Mouse (Mus musculus) embryo, embryonic 10.5 days (tissue): ENCODE measurements around the gene Adam1b.

Experiments used
- DNase-seq: peaks from one replicate; pipeline ENCODE4 v3.0.0-alpha.2; 2015; ENCODE audit warnings: low spot score

Gene Adam1b

DNA sequence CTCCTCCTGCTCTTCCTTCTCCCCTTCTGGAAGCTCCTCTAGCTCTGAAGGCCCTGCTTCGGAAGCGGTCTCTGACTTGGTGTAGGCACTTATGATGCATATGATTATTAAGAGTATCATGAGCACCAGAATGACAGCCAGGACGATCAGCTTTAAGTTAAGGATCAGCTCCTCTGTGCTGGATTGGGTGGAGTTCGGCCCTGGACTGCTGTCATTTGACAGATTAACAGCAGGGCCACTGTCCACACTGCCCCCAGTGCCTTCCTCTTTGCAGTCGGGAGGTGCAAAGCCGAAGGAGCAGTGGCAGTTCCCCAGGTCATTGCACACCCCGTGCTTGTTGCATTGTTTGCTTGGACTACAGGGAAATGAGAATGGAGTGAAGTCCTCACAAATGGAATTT, 2.5 kb downstream of the Adam1b start:
- no peak for DNase-seq

DNA sequence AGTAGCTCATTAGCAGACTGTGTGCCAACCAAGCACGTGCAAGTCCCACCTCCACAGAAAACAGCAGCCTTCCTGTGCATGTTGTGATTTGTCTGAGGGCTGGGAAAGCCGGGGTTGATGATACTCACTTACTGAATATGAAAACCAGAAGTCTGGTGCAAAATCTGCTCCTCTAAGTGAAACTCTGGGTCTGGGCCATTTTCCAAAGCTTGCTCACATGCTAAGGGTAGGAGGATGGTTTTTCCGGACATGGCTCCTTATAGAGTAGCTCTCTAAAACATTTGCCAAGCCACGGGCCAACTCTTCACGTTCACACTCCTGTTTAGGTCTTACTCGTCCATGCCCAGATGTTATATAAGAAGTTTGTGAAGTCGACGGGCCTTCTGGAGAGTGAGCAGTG, 9.9 kb downstream of the Adam1b start:
- no peak for DNase-seq

DNA sequence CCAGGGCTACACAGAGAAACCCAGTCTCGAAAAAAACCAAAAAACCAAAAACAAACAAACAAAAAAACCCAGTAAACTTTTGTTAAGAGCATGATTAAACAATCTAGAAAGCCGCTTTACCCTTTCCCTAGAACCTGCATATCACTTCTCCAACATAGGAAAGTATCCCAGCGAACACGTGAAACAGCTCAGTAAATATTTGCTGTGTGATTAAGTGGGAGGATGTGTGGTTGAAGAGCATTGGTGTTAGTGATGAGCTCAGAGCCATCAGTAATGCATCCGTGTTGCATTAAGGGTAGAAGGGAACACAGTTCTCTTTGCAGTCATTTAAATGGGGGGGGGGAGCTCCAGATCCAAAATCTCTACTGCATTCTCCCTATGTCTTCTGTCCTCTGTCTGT, 18.4 kb downstream of the Adam1b start:
- DNase-seq: no peak

DNA sequence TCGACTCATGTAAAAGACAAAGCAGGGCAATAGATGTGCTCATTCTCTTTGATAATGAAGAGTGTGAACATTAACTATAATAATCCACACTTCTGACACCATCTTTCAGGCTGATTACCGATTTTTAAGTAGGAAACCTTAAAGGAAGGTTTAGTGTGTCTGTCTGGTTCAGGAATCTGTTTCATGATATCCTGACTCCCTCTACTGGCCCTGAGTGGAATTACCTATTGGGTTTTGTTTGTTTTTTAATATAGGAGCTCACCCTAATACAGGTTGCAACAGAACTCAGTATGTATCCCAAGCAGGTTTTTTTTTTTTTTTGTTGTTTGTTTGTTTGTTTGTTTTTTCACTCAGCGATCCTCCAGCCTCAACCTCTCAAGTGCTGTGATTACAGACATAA, 25.6 kb downstream of the Adam1b start:
- peak; percentile 89 for DNase-seq

DNA sequence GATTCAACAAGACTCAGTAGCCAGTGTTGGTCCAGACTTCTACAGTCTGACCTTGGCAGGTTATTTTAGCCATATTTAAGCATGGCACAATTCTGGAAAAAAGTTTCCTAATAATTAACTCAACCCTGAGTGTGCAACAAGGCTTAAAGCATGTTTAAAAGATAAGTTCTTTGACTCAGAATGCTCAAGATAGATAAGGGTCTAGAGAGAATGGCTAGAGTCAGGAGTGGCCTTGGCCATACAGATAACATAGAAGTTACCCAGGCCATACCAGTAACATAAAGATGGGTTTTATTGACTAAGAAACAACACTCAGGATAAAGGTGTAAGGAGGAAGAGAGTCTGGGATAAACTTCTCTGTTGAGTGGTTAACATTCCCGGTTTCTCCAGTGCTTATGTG, 27.2 kb downstream of the Adam1b start:
- DNase-seq: no peak

DNA sequence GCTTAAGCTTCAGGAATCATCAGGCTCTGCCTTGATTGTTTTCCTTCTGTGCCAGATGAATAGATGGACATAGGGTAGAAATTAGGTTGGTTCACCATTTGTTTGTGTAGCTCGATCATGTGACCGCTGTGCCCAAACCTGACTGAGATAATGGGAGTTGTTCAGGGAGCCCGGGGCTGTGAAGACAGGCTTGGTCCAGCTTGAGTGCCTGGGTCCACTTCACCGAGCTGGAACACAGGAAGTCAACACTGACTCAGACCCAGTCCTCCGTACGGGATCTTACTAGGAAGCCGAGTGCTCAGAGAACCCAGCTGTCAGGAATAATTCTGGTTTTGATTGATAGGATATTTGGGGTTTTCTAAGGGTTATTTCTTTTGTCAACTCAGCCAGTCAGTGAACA, 28.6 kb downstream of the Adam1b start:
- no peak for DNase-seq

DNA sequence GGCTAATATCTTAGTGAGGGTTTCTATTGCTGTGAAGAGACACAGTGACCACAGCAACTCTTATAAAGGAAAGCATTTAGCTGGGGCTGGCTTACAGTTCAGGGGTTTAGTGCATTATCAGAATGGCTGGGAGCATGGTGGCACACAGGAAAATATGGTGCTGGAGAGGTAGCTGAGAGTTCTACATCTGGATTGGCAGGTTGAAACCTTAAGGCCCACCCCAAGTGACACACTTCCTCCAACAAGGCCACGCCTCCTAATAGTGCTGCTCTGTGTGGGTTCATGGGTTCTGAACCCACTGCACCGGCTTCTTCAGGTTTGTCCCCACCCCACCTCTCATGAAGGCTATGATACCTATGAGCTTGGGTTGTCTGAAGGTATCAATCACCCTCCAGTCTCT, 30.8 kb downstream of the Adam1b start:
- no peak for DNase-seq

DNA sequence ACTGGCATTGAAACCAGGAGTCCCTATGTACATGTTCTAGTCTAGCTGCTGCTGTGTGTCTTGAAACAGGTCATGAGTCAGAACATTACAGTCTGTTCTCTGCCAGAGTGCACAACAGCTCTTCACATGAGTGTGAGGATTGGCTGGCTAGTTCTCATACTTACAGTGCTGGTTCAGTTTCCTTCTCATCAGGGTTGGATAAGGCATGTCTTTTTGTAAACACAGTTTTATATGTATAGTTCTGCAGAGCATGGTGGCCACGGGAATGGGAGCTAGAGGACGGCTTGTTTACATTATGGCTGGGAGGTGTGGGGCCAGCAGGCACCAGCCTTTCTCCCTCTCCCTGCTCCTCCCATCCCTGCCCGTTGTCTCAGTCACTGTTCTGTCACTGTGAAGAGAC, 33.7 kb downstream of the Adam1b start:
- no peak for DNase-seq

DNA sequence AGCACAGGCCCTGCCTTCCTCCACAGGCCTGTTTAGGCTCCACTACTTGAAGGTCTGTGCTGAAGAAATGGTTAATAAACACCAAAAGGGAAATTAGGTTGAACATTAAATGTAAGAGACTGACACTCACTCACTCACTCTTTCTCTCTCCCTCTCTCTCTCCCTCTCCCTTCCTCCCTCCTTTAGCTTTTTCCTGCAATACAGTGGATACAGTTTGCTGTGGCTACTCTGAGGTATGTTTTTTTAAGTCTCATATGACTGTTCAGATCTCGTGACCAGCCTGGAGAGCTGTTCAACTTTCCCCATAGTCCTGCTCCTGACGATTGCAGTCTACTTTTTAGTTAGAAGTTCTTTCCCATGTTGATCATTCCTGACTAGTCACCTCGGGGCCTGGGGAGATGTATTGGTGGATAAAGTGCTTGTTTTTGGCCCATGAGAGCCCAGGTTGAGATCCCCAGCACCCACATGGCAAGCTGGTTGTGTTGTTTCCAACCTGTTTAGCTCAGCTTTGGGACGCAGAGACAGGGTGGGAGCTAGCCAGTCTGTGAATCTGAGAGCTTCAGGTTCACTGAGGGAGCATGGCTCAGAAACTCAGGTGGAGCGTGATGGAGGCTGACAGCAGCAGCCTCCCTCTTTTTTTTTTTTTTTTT, 39.5 kb downstream of the Adam1b start:
- DNase-seq: no peak

DNA sequence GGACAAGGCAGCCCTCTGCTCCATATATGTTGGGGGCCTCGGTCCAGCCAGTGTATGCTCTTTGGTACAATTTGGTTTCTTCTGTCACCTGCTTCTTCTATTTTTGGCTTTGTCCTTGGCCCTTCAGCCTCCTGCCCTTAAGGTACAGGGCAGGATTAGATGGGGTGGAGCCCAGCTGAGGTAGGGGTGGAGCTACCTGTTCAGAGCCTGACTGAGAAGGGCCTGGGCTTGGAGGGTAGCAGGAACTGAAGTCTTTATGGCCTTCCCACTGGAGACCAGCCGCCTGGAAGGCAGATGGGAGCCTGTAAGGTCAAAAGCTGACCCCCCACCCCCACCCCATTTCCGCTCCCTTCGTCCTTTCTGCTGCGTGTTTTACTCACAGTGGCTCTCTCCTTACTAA, 40.3 kb downstream of the Adam1b start:
- no peak for DNase-seq

DNA sequence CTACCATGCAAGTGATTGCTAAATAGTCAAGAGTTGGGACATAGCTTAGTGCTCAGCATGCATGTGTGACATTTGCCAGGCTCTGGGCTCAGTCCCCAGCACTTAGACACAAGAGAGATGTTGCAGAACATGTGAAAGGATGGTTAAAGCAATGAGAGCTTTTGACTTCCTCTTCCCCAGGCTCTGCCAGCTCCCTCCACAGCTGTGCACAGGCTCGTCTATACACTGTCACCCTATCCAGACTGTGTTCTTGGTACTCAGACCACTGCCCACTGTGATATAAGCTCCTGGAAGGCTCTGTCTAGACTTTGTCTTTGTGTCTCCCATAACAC, 41.1 kb downstream of the Adam1b start:
- no peak for DNase-seq

DNA sequence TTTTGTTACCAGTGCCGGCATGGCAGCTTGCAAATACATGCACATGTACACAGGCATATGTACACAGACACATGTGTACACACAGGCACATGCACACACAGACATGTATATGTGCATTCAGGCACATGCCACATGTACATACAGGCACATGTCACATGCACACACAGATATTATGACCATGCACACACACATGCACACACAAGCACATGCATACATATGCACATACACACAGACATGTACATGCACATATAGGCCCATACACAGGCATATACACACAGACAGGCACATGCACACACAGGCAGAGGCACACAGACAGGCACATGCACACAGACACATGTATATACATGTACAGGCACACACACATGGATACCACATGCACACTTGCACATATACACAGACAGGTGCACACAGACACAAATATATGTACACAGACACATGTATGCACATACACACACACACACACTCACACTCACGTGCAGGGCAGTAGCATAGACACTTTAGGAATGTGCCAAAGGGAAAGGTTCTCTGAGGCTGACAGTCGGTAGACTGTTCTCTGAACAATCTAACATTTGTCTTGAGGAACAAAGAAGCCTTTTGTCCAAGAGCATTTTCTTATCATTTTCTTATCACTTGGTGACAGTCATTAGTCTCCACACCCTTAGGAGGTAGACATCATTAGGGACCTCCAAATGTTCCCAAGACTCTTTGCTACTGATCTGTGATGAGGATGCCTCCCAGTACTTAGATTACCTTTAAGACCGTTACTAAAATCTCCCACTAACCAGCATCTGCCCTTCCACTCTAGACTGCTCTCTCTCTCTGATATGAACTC, 41.7 kb downstream of the Adam1b start:
- DNase-seq: no peak

DNA sequence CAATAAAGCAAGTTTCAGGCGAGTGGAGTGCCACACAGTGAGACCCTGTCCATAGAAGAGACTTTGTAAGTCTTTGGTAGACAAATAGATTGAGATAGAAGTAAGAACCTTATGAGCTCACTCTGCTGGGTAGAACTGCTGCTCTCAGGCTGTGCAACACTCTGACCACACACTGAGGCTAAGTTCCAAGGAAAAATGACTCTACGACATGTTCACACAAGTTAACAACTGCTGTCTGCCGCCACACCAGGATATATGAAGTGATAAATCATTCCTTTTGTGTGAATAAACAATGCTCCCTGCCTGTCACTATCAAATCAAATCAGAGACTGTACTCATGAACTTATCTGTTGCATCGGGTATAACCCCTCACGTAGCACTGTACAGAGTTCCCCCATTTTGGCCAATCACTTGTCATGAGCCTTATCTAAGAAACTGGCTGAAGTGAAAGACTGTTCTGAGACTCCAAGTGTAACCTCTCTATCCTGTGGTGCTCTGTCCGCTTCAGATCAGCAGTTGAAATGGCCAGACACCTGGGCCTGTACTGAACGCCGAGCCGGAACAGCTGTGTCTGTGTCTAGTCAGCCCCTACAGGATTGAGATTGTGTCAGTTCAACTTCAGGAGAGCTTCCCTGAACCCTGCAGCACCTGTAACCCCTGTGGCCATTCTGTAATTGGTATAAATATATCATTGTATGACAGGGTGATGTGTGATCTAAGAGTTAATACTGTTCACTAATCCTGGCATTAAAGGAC, 47.5 kb downstream of the Adam1b start:
- DNase-seq: no peak

DNA sequence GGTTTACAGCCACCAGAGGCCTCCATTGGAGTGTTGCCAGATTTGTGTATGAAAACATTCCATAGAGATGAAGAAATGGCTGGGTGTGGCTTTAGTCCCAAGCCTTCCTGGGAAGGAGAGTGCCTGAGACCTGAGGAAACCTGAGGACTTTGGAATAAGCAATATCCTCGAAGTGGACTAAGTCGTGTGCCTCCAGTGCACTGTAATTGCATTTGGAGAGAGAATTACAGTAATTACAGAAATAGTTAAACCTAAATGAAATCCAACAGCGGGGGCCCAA, 48.8 kb downstream of the Adam1b start:
- no peak for DNase-seq

DNA sequence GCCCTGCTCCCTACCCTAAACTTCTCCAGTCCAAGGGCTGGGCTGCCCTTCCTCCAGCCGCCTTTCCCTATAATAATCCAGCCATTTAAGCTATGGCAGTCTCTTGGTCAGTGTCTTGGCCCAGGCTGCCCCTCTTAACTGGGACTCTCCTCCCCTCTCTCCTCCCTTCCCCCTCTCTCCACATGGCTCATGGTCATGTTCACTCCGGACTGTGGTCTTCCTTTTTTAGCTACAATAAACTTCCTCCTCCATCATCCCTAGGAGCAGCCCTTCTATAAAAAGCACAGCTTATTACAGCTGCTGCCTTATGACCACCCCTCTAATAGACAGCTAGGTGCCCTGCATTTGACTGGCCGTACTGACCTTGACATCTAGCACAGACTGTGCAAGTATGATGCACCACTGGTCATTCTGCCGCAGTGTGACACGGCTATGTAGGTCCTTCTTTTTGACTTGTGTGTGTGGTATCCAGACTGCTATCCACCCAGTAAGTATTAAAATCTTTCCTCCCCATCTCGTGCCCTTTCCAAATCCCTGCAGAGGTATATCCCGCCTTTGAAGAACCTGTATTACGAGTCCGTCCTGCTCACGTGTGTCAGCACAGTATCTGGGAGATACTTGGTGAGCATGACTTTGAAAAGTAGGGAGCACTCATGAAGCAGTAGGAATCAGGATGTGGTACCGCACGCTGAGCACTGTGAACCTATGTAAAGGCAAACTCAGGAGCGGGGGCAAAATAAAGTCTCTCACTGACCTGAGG, 49.3 kb downstream of the Adam1b start:
- no peak for DNase-seq

DNA sequence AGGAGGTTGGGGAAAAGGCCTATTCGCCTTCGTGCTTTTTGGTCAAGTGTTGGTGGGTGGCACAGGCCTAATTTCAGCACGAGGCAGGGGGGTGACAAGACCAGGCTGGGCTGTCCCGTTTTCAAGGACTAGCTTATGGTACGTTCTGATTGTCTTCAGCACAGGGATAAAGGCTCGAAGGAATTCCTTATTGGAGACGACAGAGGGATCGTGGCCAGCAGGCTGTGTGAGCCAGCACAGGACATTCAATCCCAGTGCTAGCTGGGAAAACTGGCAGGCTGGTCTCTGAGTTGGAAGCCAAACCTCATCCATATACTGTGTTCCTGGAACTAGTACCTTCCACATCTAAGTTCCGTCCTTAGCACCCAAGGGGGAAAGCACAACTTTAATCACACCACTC, 50.3 kb downstream of the Adam1b start:
- DNase-seq: no peak

DNA sequence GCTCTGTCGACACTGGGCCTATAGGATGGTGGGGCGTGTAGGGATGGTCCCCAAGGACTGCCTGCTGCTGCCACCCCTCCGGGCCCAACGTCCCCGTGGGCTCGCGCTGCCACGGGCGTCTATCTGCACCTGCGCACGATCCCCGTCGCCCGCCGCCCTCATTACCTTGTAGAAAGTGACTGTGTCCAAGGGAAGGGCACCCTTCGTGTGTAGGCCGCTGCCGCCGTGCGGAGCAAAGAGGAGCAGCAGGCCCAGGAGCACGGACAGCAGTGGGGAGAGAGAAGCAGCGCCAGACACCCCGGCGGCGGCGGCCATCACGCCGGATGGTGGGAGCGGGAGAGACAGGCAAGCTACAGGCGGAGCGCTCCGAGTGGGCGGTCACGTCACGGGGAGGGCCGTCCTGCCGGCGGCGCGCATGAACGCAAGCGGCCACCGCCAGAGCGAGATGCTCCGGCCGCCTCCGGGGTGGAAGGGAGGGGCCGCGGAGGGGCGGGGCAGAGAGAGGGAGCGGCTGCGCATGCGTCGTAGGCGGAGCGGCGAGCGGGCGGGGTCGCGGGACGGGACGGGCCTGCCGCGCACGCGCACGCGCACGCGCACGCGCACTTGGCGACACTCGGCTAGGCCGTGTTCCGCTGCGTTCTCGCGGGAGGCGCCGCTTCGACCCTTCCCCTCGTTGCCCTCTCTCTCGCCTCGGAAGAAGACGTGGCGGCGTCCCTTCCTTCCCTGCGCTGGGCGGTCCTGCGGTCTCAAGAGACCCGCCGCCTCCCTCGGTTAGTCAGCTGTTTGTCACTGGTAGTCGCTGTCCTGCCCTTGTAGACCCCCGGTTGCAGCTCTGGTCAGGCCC, 51.0 kb downstream of the Adam1b start, which contains the start of gene Erp29:
Gene Erp29, minus strand, starts transcription at position 481 of the 844 bp plus-strand sequence.
- DNase-seq: peak; percentile 95

DNA sequence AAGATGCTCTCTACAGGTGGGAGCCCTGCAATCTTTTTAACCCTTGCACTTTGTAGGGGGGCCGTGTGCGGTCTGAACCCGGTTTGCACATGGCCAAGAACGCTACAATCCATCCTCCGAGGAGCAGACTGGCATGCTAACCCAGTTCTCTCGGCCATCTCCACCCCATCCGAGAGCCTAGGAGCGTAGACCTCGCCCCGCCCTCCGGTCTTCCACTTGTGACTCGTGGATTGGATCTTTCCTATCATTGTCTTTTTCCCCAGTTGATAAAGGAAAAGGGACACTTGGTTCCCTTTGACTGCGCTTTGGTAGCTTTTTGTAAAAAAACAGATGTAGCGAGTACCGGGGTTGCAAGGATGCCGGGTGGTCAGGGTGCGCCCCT, 51.6 kb downstream of the Adam1b start, which contains the start of gene Tmem116:
Gene Tmem116, plus strand, starts transcription at position 250 of the 382 bp plus-strand sequence.
- DNase-seq: peak; percentile 75

DNA sequence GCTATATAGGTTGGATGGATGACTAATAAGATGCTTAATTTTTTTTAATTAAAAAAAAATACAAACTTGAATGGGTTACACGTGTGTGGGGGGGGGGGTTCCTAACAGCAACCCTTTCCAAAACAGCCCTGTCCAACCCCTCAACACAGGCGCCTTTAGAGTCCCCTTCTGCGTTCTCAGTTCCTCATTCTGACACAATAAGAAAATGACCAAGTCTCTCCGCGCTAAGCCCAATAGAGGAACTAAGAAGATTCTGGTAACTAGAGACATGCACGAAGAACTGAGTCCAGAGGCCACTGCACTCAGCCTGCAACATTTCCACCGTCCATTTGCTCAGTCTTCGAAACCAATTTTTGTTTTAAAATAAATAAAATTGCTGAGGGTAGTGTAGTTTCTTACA, 52.0 kb downstream of the Adam1b start:
- no peak for DNase-seq

DNA sequence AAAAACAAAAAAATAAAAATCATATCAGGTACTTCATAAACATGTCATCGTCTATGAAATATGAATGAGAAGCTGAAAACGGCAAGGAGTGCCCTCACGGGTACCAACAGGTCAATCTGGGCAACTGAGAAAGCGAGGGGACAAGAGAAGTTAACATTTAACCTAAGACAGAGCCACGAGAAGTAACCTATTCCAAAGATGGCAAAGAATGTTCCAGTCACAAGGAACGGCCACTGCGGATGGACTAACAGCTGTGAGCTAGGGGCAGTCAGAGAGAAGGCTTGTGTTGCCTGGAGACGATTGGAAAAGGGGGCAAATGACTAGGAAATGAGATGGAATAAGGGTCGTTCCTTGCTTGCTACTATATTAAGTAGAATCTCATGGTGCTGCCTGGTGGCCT, 52.8 kb downstream of the Adam1b start:
- no peak for DNase-seq
